Mouse (Mus musculus): Measurements from ENCODE around the gene Dhx58.

GRCm38 (mm10) chr11:100702906-100703305, 1.2 kb downstream of the Dhx58 start:
- no peak for TF ChIP-seq CTCF (conservative IDR thresholded peaks at IDR 0.05; ENCODE audit: low read length)
- TF ChIP-seq NANOG (IDR thresholded peaks at IDR 0.05; ENCODE audit: borderline replicate concordance, low read length): no peak
- TF ChIP-seq POU5F1 (IDR thresholded peaks at IDR 0.05; ENCODE audit: borderline replicate concordance, low read length): no peak

Measured in E14TG2a.4 (cell line).